Mouse (Mus musculus) right cerebral cortex, adult 18-20 months (tissue): Measurements from ENCODE around the gene D8Ertd738e.
A peak's percentile ranks its signal among the peaks of the same experiment; 100 is the strongest.

Experiments
- DNase-seq: peaks from one replicate; pipeline ENCODE4 v3.0.0; 2022; ENCODE audit warnings: mixed read lengths

D8Ertd738e gene

DNA sequence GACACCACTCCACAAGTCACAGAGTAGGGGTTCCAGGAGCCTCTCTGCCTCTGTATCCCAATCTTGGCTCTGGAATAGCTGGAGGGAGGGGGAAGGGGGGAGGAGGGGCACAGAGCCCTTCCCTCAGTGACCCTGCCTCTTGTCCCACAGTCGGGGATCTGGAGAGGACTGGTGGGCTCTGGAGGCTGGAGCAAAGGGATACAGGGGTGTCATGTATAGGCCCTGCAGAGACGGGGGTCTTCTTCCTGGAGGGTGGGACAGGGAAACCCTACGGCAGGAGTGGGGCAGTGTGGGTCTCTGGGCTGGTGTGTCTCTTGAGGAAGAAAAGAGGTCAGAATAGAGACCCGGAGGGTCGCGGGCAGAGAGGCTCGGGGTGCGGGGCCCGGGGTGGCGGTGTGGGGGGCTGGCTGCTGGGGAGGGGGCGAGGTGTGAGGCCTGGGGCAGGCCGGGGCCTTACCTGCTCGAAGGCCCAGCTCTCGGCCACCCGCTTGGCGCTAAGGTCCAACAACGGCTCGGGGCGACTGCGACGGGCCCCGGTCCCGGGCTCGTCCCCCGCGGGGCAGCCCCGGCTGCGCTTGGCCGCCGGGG, 13.0 kb downstream of the D8Ertd738e start:
- DNase-seq, result no peak

DNA sequence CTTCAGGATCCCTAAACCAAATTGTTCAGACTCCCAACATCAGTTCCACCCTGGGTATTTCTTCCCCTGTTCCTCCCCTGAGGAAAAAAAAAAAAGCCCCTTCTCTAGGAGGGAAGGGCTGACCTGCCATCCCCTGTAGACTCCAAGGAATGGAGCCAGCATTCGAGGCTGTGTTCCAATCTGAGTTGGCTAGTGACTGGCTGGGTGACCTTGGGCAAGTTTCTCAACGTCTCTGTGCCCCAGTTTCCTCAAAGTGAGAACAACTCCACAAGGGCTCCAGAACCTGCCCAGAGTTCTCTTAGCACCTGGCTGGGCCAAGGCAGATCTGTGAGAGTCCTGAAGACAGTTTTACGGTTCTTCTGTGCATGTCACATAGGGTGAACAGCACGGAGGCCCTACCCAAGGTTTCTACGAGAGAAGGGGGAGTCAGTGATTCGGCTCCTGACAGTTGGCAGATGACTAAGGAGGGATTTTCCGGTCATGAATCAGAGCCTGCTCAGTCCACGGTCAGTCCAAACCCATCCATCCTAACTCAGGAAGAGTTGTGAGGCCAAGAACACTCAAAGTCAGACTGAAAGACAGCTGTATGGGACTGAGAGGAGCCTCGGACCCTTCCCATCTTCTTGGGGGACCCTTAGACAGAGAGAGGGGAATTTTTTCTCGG, 13.6 kb downstream of the D8Ertd738e start:
- no peak for DNase-seq

DNA sequence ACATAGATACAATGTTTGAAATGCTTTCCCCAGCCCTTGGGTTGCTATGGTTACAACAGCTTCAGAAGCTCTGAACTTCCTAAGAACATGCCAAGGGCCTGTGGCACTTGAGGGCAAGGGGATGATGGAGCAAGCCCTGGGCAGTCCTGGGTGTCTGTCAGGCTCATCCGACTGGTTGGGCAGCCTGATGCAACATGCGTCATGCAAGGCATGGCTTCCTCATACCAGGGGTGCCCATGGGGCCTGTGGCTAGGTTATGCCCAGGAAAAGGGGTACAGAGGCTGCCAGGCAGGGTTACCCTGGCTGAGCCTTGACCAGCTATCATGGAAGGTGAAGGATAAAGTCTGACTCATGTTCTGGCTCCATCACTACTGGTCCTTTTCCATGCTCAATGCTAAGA, 16.5 kb downstream of the D8Ertd738e start:
- DNase-seq, result no peak

DNA sequence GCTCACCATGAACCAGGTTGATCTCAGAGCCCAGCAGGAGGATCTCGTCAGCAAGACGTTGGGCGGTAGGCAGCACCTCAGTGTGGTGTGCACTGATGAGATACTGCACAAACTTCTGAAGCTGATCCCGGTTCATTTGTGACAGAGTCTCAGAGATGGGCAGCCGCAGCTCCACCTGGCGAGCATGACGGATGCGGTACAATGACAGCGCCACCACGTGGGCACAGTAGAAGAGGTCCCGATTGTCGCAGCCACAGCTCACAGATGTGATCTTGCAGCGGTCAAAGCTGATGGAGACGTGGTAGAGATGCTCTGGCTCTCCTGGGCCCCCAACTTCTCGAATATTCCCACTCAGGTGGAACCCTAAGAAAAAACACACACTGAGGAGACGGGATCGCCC, 18.8 kb downstream of the D8Ertd738e start:
- DNase-seq, result no peak

DNA sequence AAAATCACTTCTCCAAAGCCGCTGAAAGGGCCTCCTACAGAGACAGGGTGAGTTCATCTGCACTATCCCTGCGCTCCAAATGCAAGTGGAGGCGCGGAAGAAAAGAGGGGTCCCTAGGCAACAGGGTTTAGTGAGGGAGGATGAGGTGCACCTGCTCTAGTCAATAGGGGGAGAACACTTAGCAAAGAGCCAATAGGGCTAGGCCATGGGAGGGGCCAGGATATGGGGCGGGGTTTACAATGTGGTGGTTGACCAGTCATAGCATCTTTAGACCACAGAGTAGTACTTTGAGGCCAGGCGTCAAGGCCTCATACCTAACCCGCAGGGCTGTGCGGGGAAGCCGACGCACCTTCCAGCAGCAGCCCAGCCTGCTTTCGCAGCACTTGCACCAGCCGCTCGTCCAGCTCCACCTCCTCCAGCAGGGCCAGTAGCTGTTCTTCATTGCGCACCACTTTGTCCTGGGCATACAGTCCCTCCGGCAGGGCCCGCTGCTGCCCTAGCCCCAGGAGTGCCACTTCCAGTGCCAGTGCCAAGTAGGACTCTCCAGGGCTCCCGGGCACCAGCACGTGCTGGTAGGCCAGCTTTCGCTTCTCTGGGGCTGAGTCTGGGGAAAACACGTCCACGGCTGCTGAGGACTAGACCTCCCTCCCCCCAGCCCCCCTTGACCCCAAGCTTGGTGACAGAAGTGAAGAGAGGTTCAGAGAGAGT, 26.0 kb downstream of the D8Ertd738e start:
- no peak for DNase-seq

DNA sequence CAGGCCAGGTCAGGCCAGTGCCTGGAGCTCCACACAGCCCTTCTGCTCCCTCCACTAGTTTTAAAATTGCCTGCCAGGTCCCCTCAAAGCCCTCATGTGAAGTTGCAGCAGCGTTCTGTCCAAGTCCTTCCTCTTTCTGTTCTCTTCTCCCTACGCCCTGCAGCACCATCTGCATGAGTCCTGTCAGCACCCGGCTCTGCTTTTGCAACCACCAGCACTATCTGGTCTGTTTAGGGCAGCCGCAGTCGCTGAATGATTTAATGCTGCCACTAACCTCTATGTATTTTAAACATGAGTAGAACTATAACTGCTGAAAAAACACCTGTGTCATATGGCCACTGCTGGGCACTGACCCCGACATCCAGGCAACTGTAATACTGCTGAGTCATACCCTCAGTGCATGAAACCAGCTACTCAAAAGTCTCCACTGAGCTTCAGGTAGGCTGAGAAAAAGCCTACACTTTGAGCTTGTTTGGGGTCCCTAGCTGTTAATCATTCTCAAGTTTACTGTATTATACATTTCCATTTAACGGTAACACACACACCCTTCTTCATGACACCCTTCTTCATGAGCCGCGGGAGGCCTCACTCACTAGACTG, 26.9 kb downstream of the D8Ertd738e start:
- no peak for DNase-seq

DNA sequence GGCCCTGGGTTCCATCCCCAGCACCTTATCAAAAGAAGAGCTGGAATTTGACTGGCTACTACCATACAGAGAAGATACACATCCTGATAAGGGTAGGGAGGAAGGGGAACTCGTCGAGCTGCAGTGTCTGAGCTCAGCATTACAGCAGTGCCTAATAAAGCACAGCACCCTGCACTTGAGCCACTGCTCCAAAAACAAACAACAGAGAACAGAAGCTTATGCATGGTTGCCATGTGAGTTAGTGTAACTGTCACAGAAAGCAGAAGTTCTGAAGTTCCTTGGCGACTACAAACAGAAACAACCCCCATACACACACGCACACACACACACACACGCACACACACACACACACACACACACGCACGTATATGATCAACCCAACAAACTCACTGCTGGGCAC, 29.4 kb downstream of the D8Ertd738e start:
- no peak for DNase-seq

DNA sequence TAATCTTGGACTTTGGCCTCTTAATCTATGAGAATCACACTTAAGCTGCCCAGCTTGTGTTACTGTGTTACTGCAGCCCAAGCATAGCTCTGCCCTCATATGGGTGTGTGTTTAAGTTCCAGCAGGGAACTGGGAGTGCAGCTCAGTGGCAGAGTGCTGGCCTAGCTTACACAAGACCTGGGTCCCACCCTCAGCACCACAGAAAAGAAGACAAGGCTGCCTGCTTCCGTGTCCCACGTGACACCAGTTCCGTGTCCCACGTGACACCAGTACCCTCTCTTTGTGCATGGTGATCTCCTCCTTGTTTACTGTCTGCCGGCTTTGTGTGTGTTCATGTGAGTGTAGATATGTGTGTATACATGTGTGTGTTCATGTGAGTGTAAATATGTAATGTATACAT, 31.4 kb downstream of the D8Ertd738e start:
- DNase-seq, result no peak

DNA sequence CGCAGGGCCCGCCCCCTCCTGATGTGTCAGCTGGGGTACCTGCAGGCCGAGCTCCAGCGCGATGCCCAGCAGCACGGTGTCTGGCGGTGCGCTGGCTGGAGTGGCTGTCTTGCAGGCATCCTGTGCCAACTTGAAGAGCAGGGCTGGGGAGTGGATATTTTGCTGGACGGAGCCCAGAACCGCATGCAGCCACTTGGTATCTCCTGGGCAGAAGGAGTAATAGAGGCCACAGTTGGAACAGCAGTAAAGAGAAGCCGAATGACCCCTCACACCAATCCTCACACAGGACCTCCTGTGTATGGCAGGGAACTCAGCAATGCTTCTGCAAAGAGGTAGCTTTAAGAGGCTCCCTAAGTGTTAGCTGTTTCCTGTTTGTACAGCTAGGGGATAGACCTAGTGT, 32.3 kb downstream of the D8Ertd738e start:
- no peak for DNase-seq

DNA sequence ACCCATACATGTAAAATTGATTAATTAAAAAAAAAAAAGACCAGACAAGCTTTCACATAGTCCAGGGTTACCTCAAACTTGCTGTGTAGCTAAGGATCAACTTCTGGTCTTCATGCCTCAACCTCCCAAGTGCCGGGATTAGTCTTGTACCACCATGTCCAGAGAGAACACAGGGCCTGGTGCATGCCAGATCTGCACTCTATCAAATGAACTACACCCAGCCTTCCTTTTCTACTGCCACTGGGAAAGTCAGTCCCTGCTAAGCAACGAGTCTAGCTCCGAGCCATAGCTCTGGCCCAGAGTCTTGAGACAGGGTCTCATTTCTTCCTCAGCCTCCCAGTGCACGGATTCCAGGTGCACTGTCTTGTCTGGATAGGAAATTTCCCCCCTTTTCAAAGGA, 36.2 kb downstream of the D8Ertd738e start:
- DNase-seq, result no peak

DNA sequence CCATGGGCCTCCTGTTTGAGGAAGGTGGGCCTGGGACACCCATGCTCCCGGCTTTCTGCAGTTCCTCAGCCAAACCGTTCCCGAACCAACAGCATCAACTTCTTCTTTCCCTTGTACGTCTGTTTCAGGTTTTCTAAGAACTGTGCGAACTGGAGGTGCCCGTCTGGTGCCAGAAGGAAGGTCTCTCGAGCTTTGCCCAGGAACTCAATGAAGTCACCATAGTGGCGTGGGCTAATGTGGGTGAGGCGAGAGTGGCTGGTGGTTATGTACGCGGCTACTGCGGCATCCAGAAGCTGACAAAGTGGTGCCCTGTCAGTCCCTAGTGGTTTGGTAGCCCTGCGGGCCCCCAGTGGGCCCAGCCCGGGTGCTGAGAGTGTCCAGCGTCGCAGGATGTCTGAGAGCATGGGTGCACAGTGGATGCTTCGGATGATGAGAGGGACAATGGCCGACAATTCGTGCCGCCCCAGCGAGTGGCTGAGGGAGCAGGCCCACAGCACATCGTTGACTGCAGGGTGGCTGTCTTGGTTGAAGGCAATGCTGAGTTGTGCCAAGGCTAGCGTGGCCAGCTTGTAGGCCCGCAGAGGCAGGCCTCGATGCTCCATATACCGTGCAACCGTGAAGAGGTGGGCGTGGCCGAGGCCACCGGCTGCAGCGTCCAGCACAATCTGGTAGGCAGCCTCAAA, 37.5 kb downstream of the D8Ertd738e start:
- no peak for DNase-seq

DNA sequence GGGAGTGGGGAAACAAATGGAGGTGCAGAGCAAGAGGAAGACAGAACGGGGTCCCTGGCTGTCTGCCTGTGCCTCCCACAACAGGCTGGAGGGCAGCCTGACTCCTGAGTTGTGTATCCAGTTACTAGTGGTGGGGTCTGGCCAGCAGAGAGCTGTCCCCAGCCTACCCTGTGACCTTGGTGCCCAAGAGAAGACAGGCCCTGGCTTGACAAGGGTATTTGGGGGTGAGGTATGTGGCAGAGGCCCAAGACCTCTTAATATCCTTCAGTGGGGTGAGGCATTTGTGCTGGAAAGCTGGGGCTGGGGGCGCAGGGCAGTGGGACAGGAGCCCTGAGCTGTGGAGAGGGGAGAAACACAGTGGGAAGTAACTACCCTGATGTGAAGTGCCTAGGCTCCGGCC, 38.3 kb downstream of the D8Ertd738e start:
- no peak for DNase-seq

DNA sequence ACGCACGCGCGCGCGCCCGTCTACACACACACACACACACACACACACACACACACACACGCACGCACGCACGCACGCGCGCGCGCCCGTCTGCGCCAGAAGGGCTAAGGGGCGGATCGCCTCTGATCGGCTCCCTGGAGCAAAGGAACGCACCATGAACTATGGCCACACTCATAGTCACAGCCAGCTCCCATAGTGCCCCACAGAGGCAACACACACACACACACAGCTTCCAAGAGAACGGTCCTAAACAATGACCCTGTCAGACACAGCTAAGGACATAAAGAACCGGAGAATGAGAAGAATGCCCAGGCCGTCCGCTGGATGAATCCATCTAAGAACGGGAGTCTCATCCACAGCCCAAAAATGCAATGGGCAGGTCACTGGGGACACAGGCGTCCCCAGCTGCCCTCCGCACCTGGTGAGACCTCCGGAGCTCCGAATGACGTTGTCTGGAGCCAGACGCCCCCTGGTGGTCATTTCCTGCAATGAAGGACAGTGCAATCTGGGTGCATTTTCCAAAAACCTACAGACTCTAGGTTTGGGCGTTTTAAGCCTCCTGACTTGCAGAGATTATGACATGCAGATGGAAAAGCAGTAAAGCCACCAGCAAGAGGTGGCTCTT, 39.2 kb downstream of the D8Ertd738e start:
- DNase-seq, result peak; percentile 84

DNA sequence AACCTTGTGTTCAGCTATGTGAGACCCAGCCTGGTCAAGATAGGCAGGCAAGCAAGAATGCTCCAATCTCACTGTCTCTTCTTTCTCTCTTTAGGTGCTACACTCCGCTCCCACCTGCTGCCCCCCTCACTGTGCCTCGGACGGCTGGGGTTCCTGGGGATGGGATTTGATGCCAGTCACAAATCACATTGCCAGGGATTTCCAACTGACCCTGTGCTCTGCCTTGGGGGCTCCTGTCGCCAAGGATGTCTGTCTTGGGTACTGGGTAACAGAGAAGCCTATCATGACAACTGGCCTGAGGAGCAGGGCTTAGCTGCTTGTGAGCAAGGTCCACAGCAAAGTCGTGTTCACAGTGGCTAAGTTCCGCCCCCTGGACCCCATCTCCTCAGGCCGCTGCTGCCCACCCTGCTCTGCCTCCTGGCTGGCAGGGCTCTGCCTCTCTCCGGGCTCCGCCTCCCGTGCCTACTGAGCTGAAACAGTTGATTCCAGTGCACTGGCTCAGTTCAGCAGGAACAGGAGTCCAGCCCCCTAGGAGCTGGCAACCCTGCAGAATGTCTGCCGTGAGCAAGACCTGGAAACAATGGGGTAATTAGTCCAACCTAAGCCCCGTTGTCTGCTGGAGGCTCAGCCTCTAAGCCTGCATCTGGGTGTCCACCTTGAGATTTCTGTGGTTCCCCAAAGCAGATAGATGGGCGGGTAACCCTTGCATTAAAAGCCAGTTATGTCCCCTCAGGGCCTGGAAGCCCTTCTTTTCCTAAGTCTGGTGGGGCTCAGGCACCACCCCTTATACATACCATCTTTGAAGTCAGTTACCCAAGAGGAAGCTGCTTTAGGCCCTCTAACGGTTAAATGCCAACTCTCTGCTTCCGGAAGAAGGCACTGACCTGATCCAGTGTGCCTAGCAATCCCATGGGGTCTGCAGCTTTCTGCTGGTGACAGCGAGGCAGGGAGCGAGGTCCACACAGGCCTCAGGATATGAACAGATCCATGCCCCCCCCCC, 40.8 kb downstream of the D8Ertd738e start:
- no peak for DNase-seq

DNA sequence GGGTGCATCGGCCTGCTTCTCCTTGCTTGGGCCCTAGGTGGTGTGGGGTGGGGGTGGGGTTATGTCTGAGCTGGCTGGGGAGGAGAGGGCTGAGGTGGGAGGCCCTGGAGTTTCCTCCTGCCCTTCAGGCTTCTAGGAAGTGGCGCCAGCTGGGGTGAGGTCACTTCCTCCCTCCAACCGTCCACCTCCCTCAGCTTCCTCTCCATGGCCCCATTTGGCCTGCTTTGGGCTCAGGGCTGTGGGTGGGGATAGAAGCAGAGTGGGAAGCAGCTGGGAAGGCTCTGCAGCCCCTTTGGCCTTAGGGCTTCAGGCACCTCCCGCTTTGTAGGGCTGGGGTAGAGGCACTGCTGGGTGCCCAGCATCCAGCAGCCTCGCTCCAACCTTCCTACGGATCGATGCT, 41.7 kb downstream of the D8Ertd738e start:
- no peak for DNase-seq

DNA sequence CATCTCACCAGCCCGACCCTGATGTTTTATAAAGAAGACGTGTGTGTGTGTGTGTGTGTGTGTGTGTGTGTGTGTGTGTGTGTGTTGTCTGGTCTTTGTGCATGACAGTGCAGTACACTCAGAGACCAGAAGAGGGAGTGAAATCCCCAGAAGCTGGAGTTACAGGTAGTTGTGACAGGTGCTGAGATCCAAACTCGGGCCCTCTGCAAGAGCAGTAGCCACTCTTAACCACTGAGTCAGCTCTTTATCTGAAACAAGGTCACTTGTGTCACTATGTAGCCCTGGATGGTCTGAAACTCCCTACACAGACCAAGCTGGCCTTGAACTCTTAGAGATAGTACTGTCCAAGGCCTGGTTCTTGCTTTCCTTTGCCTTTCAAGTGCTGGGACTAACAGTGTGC, 42.9 kb downstream of the D8Ertd738e start:
- DNase-seq, result no peak

DNA sequence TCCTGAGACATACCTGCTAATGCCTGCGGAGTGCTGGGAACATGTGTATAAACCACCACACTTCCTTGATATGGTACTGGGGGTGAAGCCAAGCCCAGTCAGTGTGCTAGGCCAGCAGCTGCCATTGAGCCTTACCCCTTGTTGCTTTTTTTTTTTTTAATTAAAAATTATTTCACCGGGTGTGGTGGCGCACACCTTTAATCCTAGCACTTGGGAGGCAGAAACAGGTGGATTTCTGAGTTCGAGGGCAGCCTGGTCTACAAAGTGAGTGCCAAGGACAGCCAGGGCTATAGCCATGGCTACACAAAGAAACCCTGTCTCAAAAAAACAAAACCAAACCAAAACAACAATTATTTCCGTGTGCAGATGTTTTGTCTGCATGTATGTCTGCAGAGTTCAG, 44.4 kb downstream of the D8Ertd738e start:
- no peak for DNase-seq

DNA sequence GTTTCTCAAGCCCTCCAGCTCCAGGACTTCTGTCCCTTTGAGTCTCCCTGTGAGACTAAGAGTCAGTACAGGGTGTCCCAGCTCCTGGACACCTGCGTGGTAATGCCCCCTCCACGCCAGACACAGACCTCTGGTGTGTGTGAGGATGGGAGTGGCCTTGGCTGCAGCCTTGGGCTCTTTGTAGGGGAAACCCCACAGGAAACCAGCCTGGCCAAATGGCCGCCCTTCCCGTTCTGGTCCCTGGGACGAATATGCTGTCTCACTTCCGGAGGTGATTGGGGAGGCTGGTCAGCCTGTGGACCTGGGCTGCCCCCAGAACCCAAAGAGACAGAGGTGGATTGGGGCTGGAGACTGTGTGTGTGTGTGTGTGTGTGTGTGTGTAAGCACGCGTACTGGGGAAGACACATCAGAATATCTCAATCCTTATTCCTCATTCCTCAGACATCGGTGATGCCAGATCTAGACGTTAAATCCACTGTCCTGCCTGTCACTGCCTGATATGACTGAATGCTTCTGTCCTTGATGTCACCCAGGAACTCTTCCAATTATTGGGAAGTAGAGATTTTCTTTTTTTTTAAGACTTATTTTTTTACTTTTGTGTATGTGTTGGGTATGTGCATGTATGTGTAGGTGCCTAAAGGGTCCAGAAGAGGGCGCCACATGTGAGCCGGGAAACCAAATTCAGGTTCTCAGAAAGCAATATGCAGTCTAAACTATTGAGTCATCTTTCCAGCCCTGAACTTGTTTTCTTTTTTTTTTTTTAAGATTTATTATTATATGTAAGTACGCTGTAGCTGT, 45.3 kb downstream of the D8Ertd738e start:
- DNase-seq, result no peak

DNA sequence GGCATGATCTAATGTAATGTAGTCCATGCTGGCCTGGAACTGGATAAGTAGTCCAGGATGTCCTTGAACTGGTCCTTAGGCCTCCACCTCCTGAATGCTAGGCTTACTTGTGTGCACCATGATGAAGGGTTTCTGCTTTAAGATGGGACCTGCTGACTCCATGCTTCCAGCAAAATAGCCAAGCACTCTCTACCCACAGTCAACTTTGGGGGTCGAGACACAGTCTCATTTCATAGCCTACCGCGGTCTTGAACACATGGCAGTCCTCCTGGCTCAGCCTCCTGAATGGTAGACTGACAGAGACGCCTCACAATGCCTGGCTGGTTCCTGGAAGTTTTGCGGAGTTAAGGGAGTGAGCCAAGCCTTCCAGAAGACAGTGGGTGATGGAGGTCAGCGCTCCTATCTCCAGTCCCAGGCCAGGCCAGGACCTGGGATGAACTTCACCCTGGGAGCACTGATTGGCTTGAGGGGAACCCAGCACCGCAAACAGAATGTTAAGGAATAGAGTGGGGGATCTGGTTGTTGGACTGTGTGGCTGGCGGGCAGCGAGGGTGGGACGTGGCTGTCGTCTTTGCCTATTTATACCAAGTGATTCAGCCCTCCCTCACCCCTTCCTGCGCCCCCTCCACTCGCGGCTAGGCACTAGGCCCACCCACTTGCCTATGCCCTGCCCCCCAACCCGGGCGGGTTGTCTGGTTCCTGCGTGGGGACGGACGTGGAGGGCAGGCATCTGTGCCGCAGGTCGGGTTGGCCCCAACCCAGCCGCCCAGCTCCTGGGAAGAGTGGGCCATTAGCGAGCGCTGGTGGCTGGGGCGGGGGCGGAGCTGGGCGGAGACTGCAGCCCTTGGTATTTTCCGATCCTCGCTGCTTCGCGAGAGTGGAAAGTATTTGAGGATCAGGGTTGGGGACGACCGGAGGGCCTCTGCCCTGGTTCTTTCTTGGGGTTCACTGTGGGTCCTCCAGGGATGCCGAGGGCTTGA, 46.3 kb downstream of the D8Ertd738e start:
- peak; percentile 85 for DNase-seq
